Mouse (Mus musculus): Measurements from ENCODE around the gene Ppp1r3c. TPM values are rescaled to one million over a fixed set of nuclear protein-coding genes. Genes with fewer than 3 reads are reported as not detected.

Ppp1r3c gene
- polyA plus RNA-seq, 1 experiment from 2014 or later: 4.5 TPM

DNA sequence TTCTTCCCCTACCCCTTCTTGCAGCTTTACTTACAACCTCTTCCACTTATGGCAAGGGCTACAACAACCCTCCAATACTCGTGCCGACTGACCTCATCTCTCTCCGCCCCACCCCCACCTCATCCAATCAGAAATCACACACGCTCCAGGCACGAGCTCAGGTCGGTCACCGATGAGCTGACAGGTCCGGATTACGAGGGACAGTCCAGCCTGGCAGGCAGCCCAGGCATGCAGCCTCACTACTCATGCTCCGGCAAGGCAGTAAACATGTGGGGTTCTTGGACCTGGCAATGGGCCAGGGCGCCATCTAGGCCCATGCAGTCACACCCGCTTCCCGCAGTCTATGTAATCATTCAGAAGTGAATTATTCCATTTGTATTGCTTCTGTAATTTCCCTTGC is 23.4 kb downstream of the Ppp1r3c start:
- DNase-seq (ENCODE audit: low spot score): no peak
- H3K4me1 ChIP-seq (replicated peaks): no peaks in the 10 kb centered on the region
- H3K27me3 ChIP-seq (ENCODE audit: insufficient read depth, poor library complexity, severe bottlenecking): no peaks in the 10 kb centered on the region
- WGBS: 78% methylated on average over 13 of the region's 13 CpGs
- no peak overlapping the region for H3K27ac ChIP-seq
- 0 out of 2 replicates have a peak, but pooled peaks cover 3% of the 10 kb centered on the region for H3K9me3 ChIP-seq
- no peaks in the 10 kb centered on the region for H3K36me3 ChIP-seq
- no peak overlapping the region for H3K4me3 ChIP-seq

DNA sequence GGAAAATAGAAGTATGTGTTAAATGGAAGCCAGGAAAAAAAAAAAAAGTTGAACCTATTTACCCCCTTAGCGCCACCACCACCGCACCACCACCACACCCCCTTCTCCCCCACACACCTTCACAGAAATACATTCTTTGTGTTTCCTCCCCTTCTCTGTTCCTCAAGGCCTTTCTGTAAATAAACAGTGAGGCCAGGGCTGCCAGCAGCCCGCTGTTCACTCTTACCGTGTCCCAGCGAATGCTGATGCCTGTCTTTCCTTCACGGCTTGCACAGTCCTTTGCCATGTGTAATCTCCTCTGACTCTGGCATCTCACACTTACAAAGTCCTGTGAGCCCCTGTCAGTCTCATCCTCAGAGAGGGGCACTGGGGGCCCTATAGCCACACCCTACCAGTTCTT is 30.3 kb downstream of the Ppp1r3c start:
- Histone ChIP-seq H3K9me3 (0 out of 2 replicates have a peak, but pooled peaks cover 3% of the 10 kb centered on the region), H3K36me3 (no peaks in the 10 kb centered on the region), H3K4me3 (no peak overlapping the region), H3K4me1 (replicated peaks) (peaks cover 5% of the 10 kb centered on the region; the same call in 1 of the 2 replicates), H3K27ac (no peak overlapping the region), H3K27me3 (ENCODE audit: insufficient read depth, poor library complexity, severe bottlenecking) (no peaks in the 10 kb centered on the region)
- DNase-seq (ENCODE audit: low spot score): no peak
- WGBS: 78% methylated on average over 6 of the region's 6 CpGs

DNA sequence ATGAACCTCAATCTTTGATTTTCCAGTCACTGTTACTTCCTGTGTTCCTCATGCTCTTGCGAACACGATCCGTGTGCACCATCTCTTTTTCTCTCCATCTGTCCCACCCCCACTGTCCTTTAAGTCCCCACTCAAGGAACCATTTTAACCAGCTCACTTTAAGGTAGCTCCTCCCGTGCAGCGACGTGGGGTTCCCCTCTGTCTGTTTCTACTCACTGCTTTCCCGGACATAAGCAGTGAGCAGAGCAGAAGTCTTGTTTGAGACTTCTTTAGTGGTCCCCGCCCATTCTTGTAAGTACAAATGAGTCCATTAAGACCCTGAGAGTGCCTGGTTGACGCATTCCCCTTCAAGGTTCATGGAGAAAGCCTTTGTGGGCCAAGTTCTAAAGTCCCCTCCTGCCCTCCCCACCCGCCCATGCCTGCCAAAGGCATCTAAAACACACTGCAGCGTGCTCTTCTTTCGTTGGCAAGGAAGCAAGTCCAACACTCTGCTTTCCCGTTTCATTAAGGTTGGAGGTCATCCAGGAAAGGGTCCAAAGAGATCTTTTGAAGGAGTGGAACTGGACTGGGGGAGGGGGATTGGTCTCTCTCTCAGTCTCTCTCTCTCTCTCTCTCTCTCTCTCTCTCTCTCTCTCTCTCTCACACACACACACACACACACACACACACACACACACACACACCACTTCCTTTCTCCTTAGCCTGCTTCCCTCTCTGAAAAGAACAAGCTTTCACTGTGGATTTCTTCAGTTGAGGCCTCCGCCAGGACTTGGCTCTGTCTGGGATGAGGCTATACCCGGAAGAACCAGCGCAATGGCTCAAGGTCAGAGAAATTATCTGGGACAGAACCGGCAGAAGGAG is 30.9 kb downstream of the Ppp1r3c start:
- WGBS: 82% methylated on average over 17 of the region's 17 CpGs

DNA sequence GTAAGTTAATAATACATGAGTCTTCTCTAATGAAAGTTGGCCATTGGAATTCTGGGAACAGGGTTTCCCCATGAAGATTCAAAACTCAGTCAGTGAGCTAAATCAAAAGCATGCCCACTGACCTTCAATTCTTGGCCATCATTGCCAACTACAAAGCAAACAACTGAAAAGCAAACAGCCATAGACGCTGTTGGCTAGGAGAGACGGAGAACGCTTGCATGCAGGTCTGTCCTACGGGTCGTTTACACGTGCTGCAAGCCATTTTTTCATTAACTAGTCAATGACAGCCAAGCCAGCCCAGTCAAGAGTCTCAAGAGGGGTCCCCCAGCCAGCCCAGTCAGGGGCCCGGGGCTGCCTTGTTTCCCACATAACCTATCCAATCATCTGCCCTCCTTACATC is 31.7 kb downstream of the Ppp1r3c start:
- 0 out of 2 replicates have a peak, but pooled peaks cover 3% of the 10 kb centered on the region for H3K9me3 ChIP-seq
- DNase-seq (ENCODE audit: low spot score): no peak
- WGBS: 87% methylated on average over 7 of the region's 7 CpGs

More for the DNA sequence above, 30.9 kb downstream of the Ppp1r3c start:
- 0 out of 2 replicates have a peak, but pooled peaks cover 3% of the 10 kb centered on the region for H3K9me3 ChIP-seq
- H3K27me3 ChIP-seq (ENCODE audit: insufficient read depth, poor library complexity, severe bottlenecking): no peaks in the 10 kb centered on the region
- no peak overlapping the region for H3K4me3 ChIP-seq
- no peak overlapping the region for H3K27ac ChIP-seq
- H3K4me1 ChIP-seq (replicated peaks): peaks cover 5% of the 10 kb centered on the region; the same call in 1 of the 2 replicates
- H3K36me3 ChIP-seq: no peaks in the 10 kb centered on the region
- no peak for DNase-seq (ENCODE audit: low spot score)

DNA sequence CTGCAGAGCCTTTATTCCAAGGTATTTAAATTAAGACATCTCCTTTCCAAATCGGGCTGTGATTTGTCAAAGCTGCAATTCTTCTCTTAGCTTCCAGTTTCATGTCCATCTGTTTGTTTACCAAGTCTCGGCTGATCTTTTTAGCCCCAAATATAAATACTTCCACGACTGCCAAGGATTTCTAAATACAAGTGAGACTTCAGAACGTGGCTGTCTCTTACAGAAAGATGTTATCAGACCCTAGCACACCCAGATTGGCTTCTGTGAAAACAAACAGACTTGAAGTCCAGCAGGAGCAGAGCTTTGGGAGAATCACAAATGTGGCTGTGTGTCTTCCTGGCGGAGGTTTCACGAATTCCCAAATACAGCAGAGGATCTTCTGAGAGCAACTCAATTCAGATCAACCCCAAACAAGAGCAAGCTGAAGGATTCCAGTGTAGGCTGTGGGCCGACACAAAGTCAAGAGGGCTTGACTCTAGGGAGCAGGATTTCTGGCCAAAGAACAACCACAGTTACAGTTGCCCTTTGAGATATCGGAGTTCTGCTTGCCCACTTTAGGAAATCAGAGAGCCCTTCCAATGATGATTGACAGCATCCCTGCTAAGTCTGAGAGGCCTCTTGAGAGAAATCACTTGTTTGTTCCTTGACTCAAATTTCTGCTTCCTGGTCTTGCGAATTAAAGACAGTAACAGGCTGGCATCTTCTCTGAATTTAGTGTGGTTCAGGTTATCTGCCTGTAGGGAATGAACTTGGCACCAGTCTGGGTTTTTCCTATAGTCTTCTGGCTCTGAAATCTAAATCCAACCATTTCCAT is 34.4 kb downstream of the Ppp1r3c start:
- Histone ChIP-seq H3K4me3 (no peak overlapping the region), H3K36me3 (no peaks in the 10 kb centered on the region), H3K9me3 (peaks cover 3% of the 10 kb centered on the region), H3K4me1 (replicated peaks) (peaks cover 5% of the 10 kb centered on the region; the same call in 1 of the 2 replicates), H3K27me3 (ENCODE audit: insufficient read depth, poor library complexity, severe bottlenecking) (no peaks in the 10 kb centered on the region), H3K27ac (no peak overlapping the region)
- WGBS: 57% methylated on average over 9 of the region's 9 CpGs
- DNase-seq (ENCODE audit: low spot score): no peak

More for the DNA sequence above, 31.7 kb downstream of the Ppp1r3c start:
- Histone ChIP-seq H3K36me3 (no peaks in the 10 kb centered on the region), H3K4me1 (replicated peaks) (peaks cover 5% of the 10 kb centered on the region; the same call in 1 of the 2 replicates), H3K27me3 (ENCODE audit: insufficient read depth, poor library complexity, severe bottlenecking) (no peaks in the 10 kb centered on the region), H3K4me3 (no peak overlapping the region), H3K27ac (no peak overlapping the region)

DNA sequence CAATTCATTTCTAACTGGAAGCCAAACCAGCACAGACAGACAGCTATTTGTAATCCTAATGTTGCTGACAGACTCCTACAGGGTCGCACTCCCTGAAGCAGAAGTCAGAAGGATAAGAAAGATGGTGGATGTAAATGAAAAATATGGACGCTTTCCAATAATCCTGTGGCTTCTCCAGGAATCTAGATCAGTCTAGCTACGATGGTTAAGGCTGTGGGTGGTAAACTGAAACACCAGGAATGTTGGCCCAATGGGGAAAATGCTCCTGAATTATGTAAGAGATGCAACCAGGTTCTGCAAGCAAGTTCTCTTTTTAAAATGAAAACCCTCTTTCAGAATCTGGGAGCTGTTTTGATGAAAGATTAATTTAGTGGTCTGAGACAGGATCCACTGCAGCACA is 35.1 kb downstream of the Ppp1r3c start:
- peaks cover 3% of the 10 kb centered on the region for H3K9me3 ChIP-seq
- 78% methylated on average over 3 of the region's 3 CpGs for WGBS

DNA sequence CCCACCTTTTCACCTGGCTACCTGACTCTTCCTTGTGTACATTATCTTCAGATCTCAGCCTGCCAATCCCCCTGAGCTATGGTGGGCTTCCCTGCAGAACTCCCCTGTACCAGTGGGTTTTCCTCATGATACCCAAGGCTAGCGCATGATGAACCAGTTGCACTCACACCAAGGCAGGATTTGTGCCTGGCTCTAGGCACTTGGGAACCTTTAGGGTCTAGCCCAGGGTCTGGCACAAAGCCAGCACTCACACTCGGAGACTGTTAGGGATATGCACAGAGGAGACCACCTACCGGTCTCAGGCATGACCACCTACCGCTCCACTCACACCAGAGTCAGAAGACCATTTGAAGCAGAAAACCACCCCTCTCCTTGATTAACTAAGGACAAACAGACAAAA is 35.5 kb downstream of the Ppp1r3c start:
- Histone ChIP-seq H3K36me3 (no peaks in the 10 kb centered on the region), H3K4me3 (no peak overlapping the region), H3K27ac (no peak overlapping the region), H3K9me3 (peaks cover 3% of the 10 kb centered on the region), H3K4me1 (replicated peaks) (peaks cover 11% of the 10 kb centered on the region), H3K27me3 (ENCODE audit: insufficient read depth, poor library complexity, severe bottlenecking) (no peaks in the 10 kb centered on the region)
- 72% methylated on average over 4 of the region's 4 CpGs for WGBS
- DNase-seq (ENCODE audit: low spot score): no peak

More for the DNA sequence above, 35.1 kb downstream of the Ppp1r3c start:
- Histone ChIP-seq H3K36me3 (no peaks in the 10 kb centered on the region), H3K4me3 (no peak overlapping the region), H3K27ac (no peak overlapping the region), H3K27me3 (ENCODE audit: insufficient read depth, poor library complexity, severe bottlenecking) (no peaks in the 10 kb centered on the region), H3K4me1 (replicated peaks) (peaks cover 11% of the 10 kb centered on the region)
- DNase-seq (ENCODE audit: low spot score): no peak

DNA sequence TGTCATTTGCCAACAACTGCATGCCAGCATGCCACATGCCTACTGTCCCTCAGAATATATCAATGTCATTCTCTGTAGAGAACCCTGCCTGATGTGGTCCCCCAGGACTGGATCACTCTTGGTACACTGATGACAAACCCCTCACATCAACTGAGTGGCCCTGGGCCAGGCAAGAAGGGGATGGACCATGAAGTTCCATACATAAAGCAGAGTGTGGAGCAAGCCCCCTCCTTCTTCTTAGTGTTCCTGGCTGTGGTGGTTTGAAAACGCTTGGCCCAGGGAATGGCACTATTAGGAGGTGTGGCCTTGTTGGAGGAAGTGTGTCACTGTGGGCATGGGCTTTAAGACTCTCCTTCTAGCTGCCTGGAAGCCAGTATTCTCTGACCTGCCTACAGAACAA is 37.3 kb downstream of the Ppp1r3c start:
- Histone ChIP-seq H3K36me3 (no peaks in the 10 kb centered on the region), H3K9me3 (peaks cover 3% of the 10 kb centered on the region), H3K27ac (no peak overlapping the region), H3K27me3 (ENCODE audit: insufficient read depth, poor library complexity, severe bottlenecking) (no peaks in the 10 kb centered on the region), H3K4me3 (no peak overlapping the region), H3K4me1 (replicated peaks) (peaks cover 11% of the 10 kb centered on the region)
- 87% methylated on average over 1 of the region's 1 CpGs for WGBS
- DNase-seq (ENCODE audit: low spot score): no peak

DNA sequence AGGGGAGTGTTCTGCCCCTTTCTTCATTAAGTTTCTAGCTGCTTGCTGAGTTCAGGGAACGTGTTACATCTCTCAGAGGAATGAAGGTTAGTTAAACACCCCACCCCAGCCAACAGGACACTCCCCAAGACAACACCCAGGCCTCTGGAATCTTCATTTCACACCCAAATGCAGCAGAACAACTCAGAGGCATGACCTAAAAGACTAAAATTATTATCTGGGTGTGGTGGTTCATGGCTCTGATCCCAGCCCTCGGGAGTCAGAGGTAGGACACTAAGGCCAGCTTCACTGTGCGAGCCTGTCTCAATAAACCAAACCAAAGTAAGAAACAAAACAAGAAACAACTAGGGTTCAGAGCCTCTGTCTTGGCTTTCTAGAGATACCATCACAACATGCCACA is 38.3 kb downstream of the Ppp1r3c start:
- no peaks in the 10 kb centered on the region for H3K36me3 ChIP-seq
- no peak for DNase-seq (ENCODE audit: low spot score)
- H3K4me3 ChIP-seq: no peak overlapping the region
- H3K4me1 ChIP-seq (replicated peaks): peaks cover 11% of the 10 kb centered on the region
- H3K27ac ChIP-seq: no peak overlapping the region
- peaks cover 3% of the 10 kb centered on the region for H3K9me3 ChIP-seq
- 75% methylated on average over 3 of the region's 3 CpGs for WGBS
- no peaks in the 10 kb centered on the region for H3K27me3 ChIP-seq (ENCODE audit: insufficient read depth, poor library complexity, severe bottlenecking)

DNA sequence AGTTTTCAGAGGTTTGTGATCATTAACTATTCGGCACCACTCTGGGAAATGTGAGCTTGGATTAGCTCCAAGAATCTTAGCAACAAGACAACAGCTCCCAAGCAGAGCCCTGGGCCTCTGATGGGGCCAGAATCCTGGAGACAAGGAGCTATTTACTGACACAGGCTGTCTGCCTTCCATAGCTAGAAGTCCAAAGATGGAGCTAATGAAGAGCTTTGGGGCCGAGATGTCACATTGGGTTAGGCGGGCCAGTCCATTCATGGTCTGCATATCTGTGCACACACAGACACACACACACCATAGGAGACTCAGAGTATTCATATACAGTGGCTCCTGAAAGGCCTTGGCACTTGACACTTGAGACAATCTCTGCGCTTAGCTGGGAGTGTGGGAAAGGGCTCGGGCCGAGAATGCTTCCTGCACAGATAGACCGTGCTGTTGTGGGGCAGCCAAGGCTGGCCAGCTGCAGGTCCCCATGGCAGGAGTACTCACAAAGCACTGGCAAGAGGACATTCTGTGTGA is 39.8 kb downstream of the Ppp1r3c start:
- H3K27ac ChIP-seq: no peak overlapping the region
- DNase-seq (ENCODE audit: low spot score): no peak
- H3K4me1 ChIP-seq (replicated peaks): peaks cover 6% of the 10 kb centered on the region
- 84% methylated on average over 7 of the region's 7 CpGs for WGBS
- peaks cover 3% of the 10 kb centered on the region for H3K9me3 ChIP-seq
- no peaks in the 10 kb centered on the region for H3K27me3 ChIP-seq (ENCODE audit: insufficient read depth, poor library complexity, severe bottlenecking)
- no peaks in the 10 kb centered on the region for H3K36me3 ChIP-seq
- no peak overlapping the region for H3K4me3 ChIP-seq

DNA sequence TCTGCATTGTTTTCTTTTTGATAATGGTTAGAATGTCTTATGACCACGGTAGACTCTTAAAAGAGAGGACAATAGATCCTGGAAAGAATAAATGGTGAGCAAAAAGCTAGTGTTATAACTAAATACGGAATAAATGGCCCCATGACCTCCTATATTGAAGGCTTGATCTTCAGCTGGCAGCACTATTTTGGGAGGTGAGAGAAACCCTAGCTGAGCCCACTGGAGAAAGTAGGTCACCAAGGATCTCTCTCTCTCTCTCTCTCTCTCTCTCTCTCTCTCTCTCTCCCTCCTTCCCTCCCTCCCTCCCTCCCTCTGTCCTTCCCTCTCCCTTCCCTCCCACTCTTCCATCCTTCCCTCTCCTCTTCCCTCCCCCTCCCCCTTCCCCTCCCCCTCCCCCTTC is 42.9 kb downstream of the Ppp1r3c start:
- no peaks in the 10 kb centered on the region for H3K9me3 ChIP-seq
- 81% methylated on average over 2 of the region's 2 CpGs for WGBS
- DNase-seq (ENCODE audit: low spot score): no peak

DNA sequence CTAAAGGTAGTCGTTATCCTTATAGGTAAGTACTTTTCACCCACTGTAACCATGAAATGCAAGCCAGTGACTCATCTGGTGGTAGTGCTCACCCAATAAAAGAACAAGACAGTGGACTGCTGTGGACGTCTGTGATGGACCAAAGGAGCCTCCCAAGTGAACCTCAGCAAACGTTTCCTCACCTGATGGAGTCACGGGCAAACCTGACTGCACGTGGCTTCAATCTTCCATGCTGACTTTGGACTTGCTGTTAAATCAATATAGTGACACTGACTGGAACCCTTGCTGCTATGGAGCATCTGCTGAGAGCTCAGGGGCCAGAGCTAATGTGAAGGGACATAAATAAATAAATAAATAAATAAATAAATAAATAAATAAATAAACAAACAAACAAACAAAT is 44.5 kb downstream of the Ppp1r3c start:
- Histone ChIP-seq H3K9me3 (no peaks in the 10 kb centered on the region), H3K4me1 (replicated peaks) (peaks cover 18% of the 10 kb centered on the region), H3K36me3 (no peaks in the 10 kb centered on the region), H3K27me3 (ENCODE audit: insufficient read depth, poor library complexity, severe bottlenecking) (no peaks in the 10 kb centered on the region), H3K4me3 (no peak overlapping the region), H3K27ac (no peak overlapping the region)
- no peak for DNase-seq (ENCODE audit: low spot score)
- 85% methylated on average over 5 of the region's 5 CpGs for WGBS

More for the DNA sequence above, 42.9 kb downstream of the Ppp1r3c start:
- H3K4me3 ChIP-seq: no peak overlapping the region
- H3K36me3 ChIP-seq: no peaks in the 10 kb centered on the region
- no peaks in the 10 kb centered on the region for H3K27me3 ChIP-seq (ENCODE audit: insufficient read depth, poor library complexity, severe bottlenecking)
- H3K4me1 ChIP-seq (replicated peaks): peaks cover 19% of the 10 kb centered on the region
- H3K27ac ChIP-seq: no peak overlapping the region
